Mouse (Mus musculus) midbrain, postnatal 0 days (tissue): ENCODE measurements around the gene Gm12166. TPM values are rescaled to one million over a fixed set of nuclear protein-coding genes. Genes with fewer than 3 reads are reported as not detected.

ENCODE experiments used
- ATAC-seq: fragments of 200-750 bp; cut with Nextera tagmentation; 2 replicates; pipeline ENCODE4 v1.8.0; 2017; ENCODE audit warnings: moderate number of reproducible peaks, mild to moderate bottlenecking, moderate TSS enrichment, moderate library complexity; ENCODE audit not compliant: low FRiP score
- DNase-seq: peaks from one replicate; pipeline ENCODE4 v3.0.0-alpha.2; 2015; ENCODE audit warnings: low spot score
- H3K27ac ChIP-seq: fragments of 300-500 bp; sonication (generic); 2 replicates; pipeline ENCODE4 v1.5.1; 2014; ENCODE audit warnings: low read depth, mild to moderate bottlenecking, low read length, mixed read lengths
- H3K27me3 ChIP-seq: fragments of 300-500 bp; sonication (generic); 2 replicates; pipeline ENCODE4 v1.6.1; 2014; ENCODE audit warnings: low read length, control low read depth, mixed read lengths; ENCODE audit not compliant: insufficient read depth
- H3K36me3 ChIP-seq: fragments of 300-500 bp; sonication (generic); 2 replicates; pipeline ENCODE4 v1.6.1; 2014; ENCODE audit warnings: low read length, control low read depth, mixed read lengths; ENCODE audit not compliant: insufficient read depth
- H3K4me1 ChIP-seq: fragments of 300-500 bp; sonication (generic); 2 replicates; pipeline ENCODE4 v1.6.1; 2014; ENCODE audit warnings: mild to moderate bottlenecking, control low read depth, antibody characterized with exemption, low read length, mixed read lengths; ENCODE audit not compliant: insufficient read depth
- H3K4me2 ChIP-seq: fragments of 300-500 bp; sonication (generic); 2 replicates; pipeline ENCODE4 v1.6.1; 2014; ENCODE audit warnings: low read depth, mild to moderate bottlenecking, low read length, mixed read lengths; ENCODE audit not compliant: poor library complexity, severe bottlenecking
- H3K4me3 ChIP-seq: fragments of 300-500 bp; sonication (generic); 2 replicates; pipeline ENCODE4 v1.5.1; 2014; ENCODE audit warnings: low read depth, mild to moderate bottlenecking, low read length, moderate library complexity
- H3K9ac ChIP-seq: fragments of 300-500 bp; sonication (generic); replicated peaks from 2 replicates; pipeline ENCODE4 v1.6.1; 2014; ENCODE audit warnings: mild to moderate bottlenecking, low read length, moderate library complexity, mixed read lengths; ENCODE audit not compliant: poor library complexity, severe bottlenecking
- H3K9me3 ChIP-seq: fragments of 300-500 bp; sonication (generic); 2 replicates; pipeline ENCODE4 v1.6.1; 2016; ENCODE audit warnings: low read length, control low read depth
- CTCF ChIP-seq: IDR thresholded peaks from 2 replicates; pipeline ENCODE4 v1.5.1; 2016; ENCODE audit warnings: antibody characterized with exemption, mild to moderate bottlenecking
- WGBS: fragments of 180-500 bp; shearing (Covaris S2); extraction: QIAGEN DNeasy Blood & Tissue Kit; methylation state at CpG from one replicate; pipeline ENCODE4 v1.1.7; 2014; 5-methylcytosine and 5-hydroxymethylcytosine counted together
- polyA plus RNA-seq: library from polyadenylated mRNA; unstranded; fragments of >200 nt; fragmentation: Nextera tagmentation; extraction: Ambion mirVana; gene quantifications from 2 replicates; pipeline ENCODE4 v1.2.1, GENCODE M21; 2015
- total RNA-seq: library from RNA; depleted of rRNA; stranded (reverse); fragments of >200 nt; gene quantifications from 2 replicates; pipeline ENCODE4 v1.2.3, GENCODE M21; 2014

The Gm12166 gene
- total and polyA plus RNA-seq, 2 experiments from 2014 or later = 8.3 to 8.7 TPM

- Histone ChIP-seq H3K36me3 (no peaks in the 10 kb centered on the region), H3K9me3 (no peaks in the 10 kb centered on the region), H3K4me2 (no peak overlapping the region), H3K27ac (no peak overlapping the region), H3K4me3 (no peak overlapping the region), H3K9ac (no peak overlapping the region), H3K27me3 (no peaks in the 10 kb centered on the region), H3K4me1 (no peaks in the 10 kb centered on the region)
- ATAC-seq = no peak
- no peak for DNase-seq
- WGBS = 89% methylated on average over 11 of the region's 11 CpGs
- no peak for TF ChIP-seq CTCF
These were observed 24.5 kb upstream of the Gm12166 start for GRCm38 (mm10) chr11:46076442-46077158.

- Histone ChIP-seq H3K27me3 (no peaks in the 10 kb centered on the region), H3K4me1 (no peaks in the 10 kb centered on the region), H3K4me2 (no peak overlapping the region), H3K36me3 (no peaks in the 10 kb centered on the region), H3K4me3 (no peak overlapping the region), H3K9ac (no peak overlapping the region), H3K9me3 (no peaks in the 10 kb centered on the region), H3K27ac (no peak overlapping the region)
- no peak for DNase-seq
- WGBS = 96% methylated on average over 3 of the region's 3 CpGs
- TF ChIP-seq CTCF = no peak
- no peak for ATAC-seq
These were observed 23.4 kb upstream of the Gm12166 start for GRCm38 (mm10) chr11:46075507-46075906.

GRCm38 (mm10) chr11:46073850-46074688 is 21.9 kb upstream of the Gm12166 start:
- Histone ChIP-seq H3K4me2 (no peak overlapping the region), H3K9me3 (no peaks in the 10 kb centered on the region), H3K27me3 (no peaks in the 10 kb centered on the region), H3K9ac (no peak overlapping the region), H3K4me1 (0 out of 2 replicates have a peak, but pooled peaks cover 6% of the 10 kb centered on the region), H3K4me3 (no peak overlapping the region), H3K27ac (peak overlapping the region; percentile 32; the same call in 1 of the 2 replicates), H3K36me3 (no peaks in the 10 kb centered on the region)
- 85% methylated on average over 17 of the region's 17 CpGs for WGBS
- ATAC-seq (no peak), DNase-seq (no peak)
- TF ChIP-seq CTCF = no peak

GRCm38 (mm10) chr11:46073061-46073849 is 21.1 kb upstream of the Gm12166 start:
- 70% methylated on average over 15 of the region's 15 CpGs for WGBS
- Histone ChIP-seq H3K4me1 (0 out of 2 replicates have a peak, but pooled peaks cover 6% of the 10 kb centered on the region), H3K9me3 (no peaks in the 10 kb centered on the region), H3K27ac (peak overlapping the region; percentile 32), H3K27me3 (no peaks in the 10 kb centered on the region), H3K4me2 (no peak overlapping the region), H3K9ac (no peak overlapping the region), H3K36me3 (no peaks in the 10 kb centered on the region), H3K4me3 (no peak overlapping the region)
- no peak for TF ChIP-seq CTCF
- DNase-seq (no peak), ATAC-seq (no peak)

GRCm38 (mm10) chr11:46072466-46073060 is 20.4 kb upstream of the Gm12166 start:
- Histone ChIP-seq H3K4me2 (no peak overlapping the region), H3K36me3 (no peaks in the 10 kb centered on the region), H3K9me3 (no peaks in the 10 kb centered on the region), H3K9ac (no peak overlapping the region), H3K4me3 (no peak overlapping the region), H3K27ac (no peak overlapping the region), H3K27me3 (no peaks in the 10 kb centered on the region), H3K4me1 (0 out of 2 replicates have a peak, but pooled peaks cover 6% of the 10 kb centered on the region)
- no peak for TF ChIP-seq CTCF
- 75% methylated on average over 8 of the region's 8 CpGs for WGBS
- no peak for DNase-seq
- ATAC-seq = no peak
